Mouse (Mus musculus): ENCODE measurements around the gene Lmnb2.

DNA sequence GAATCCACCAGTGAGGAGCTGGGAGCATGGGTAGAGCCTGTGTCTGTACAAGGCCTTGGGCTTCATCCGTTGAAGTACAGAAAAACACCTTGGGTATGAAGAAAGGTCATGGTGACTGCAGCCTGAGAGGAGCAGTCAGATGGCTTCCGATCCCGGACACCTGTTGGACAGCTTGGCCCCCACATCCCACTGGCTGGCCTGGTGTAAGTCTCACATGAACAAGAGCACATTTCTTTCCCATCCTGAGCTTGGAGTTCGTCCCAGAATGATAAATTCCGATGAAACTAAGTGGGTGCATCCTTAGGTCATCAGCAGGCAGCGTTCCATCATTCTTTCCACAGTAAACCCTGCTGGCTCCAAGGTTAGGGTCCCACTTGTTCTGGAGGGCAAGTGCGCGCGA, 25.7 kb upstream of the Lmnb2 start:
- TF ChIP-seq CTCF (IDR thresholded peaks at IDR 0.05; ENCODE audit: extremely low read depth, insufficient read depth, low read length) (no peak), POLR2A (IDR thresholded peaks at IDR 0.05; ENCODE audit: extremely low read depth, insufficient read depth, low read length) (no peak)
